Mouse (Mus musculus) leukemia stem cell, adult 10-12 weeks (primary cell): ENCODE data around the gene Matn3. TPM values are rescaled to one million over a fixed set of nuclear protein-coding genes. Genes with fewer than 3 reads are reported as not detected.

ENCODE experiments used
- polyA plus RNA-seq: library from polyadenylated mRNA; stranded (reverse); fragments of >175 nt; gene quantifications from 2 replicates; pipeline ENCODE4 v1.2.3, GENCODE M21; 2012; ENCODE audit warnings: low replicate concordance

The Matn3 gene
- polyA plus RNA-seq = 0.07 TPM in 1 of 2 replicates, not detected in the other

GRCm38 (mm10) chr12:8947714-8948464, at the start of gene Matn3:
Matn3 (plus strand) TSS chr12:8947929.

GRCm38 (mm10) chr12:8921394-8922368, 26.0 kb upstream of the Matn3 start, which contains the start of gene Laptm4a:
Laptm4a (plus strand) TSS chr12:8921664.

GRCm38 (mm10) chr12:8973820-8974465, 26.2 kb downstream of the Matn3 start, which contains the start of gene Wdr35:
Wdr35 (plus strand) TSS chr12:8973892.

Other genes starting within 250 kb of the Matn3 start
- gene Sdc1, start 176.6 kb upstream of the Matn3 start, polyA plus RNA-seq = 12.5 and 24.0 TPM in 2 replicates
- gene Laptm4a, start 26.3 kb upstream of the Matn3 start, polyA plus RNA-seq = 3.3 and 30.9 TPM in 2 replicates
- gene Wdr35, start 26.0 kb downstream of the Matn3 start, polyA plus RNA-seq = 0.28 and 0.64 TPM in 2 replicates
- 17.8 and 24.8 TPM in 2 replicates for gene Ttc32, start 82.1 kb downstream of the Matn3 start, polyA plus RNA-seq